Mouse (Mus musculus) Patski (cell line): ENCODE results near the gene Prkd2. TPM values are rescaled to one million over a fixed set of nuclear protein-coding genes. Genes with fewer than 3 reads are reported as not detected.

ENCODE experiments used
- ATAC-seq: fragments of 100-300 bp; one replicate; pipeline ENCODE4 v1.8.0; 2021
- CTCF ChIA-PET: fragments of 350-600 bp; sonication (Branson Sonifier 250); formaldehyde crosslinking; loops from one replicate; lab custom pipeline; 2022; ENCODE audit warnings: inconsistent platforms; lab: Charles Lee
- POLR2A ChIA-PET: fragments of 350-600 bp; sonication (Branson Sonifier 250); formaldehyde crosslinking; loops from one replicate; lab custom pipeline; 2022; ENCODE audit warnings: antibody characterized with exemption, inconsistent platforms; lab: Charles Lee
- DNase-seq: peaks from one replicate; pipeline ENCODE4 v3.0.0-alpha.2; 2011; ENCODE audit warnings: low read depth, low spot score
- H3K27me3 ChIP-seq: fragments of 371-371 bp; one replicate; pipeline ENCODE4 v1.5.1; 2021
- CTCF ChIP-seq: fragments of 100-300 bp; IDR thresholded peaks from one replicate; pipeline ENCODE4 v1.5.1; 2021
- in situ Hi-C: fragments of 300-500 bp; cut with MboI; formaldehyde crosslinking; loops from 3 replicates; pipeline ENCODE4 v1.11.1; 2018; ENCODE audit warnings: low pct_unique_long_range_greater_than_20kb, mixed read lengths
- polyA plus RNA-seq: library from polyadenylated mRNA; unstranded; gene quantifications from one replicate; pipeline ENCODE4 v1.2.3, GENCODE M21; 2021

The Prkd2 gene
- polyA plus RNA-seq, 1 experiment from 2014 or later: 15.3 TPM

DNA sequence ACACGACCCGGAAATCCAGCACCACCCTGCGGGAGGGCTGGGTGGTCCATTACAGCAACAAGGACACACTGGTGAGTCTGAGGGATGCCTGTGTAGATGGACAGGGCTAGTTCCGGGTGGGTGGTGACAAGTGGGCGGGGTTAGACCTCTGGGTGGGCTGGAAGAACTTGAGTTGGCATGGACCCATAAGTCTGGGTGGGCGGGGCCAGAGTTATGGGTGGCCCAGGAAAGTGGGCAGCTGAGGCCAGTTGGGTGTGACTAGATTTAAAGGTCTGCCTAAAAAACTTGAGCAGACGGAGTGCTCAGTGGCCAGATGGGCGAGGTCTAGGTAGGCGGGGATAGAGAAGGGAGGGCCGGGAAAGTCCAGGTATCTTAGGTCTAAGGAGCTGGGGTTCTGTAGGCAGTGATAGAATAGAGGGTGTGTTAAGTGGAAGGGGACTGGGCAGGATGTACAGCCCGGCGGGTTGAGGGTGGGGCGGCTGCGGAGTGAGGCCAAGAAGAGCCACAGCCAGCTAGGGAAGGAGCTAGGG is 10.7 kb downstream of the Prkd2 start:
- ChIA-PET CTCF (interaction anchor here (1.1 to 1.8 kb wide), 2 partner anchors 10 to 23 kb away, joined by 3 to 5 read pairs; no protein-coding TSS in a partner anchor), POLR2A (no interaction called here)
- in situ Hi-C loops: no loop called here
- no peaks in the 10 kb centered on the region for H3K27me3 ChIP-seq
- no peak for DNase-seq
- ATAC-seq: no peak
- no peak for TF ChIP-seq CTCF

GRCm38 (mm10) chr7:16858336-16858735 is 15.6 kb downstream of the Prkd2 start:
- TF ChIP-seq CTCF: peak; percentile 77
- in situ Hi-C loops: no loop called here
- DNase-seq: no peak
- ChIA-PET CTCF (no interaction called here), POLR2A (no interaction called here)
- H3K27me3 ChIP-seq: no peaks in the 10 kb centered on the region
- ATAC-seq: no peak

DNA sequence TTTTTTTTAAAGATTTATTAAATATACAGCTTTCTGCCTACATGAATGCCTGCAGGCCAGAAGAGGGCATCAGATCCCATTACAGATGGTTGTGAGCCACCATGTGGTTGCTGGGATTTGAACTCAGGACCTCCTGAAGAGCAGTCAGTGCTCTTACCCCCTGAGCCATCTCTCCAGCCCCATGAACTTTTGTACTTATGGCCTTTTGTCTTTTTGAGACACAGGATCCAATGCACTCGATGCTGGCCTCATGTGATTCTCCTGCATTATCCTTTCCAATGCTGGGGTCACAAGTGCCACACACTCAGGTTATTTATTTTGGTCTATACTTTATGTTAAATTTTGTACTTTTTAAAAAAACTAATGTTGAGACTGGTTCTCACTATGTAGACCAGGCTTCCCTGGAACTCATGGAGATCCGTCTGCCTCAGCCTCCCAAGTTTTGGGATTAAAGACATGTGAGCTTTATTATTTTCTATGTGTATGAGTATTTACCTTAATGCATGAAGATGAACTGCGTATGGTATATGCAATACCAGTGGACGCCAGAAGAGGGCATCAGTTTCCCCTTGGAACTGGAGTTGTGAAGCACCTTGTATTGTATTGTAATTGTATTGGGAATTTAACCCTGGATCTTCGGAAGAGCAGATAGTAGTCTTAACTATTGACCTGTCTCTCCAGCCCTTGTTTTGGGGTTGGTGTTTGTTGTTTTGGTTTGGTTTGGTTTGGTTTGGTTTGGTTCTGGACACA is 17.4 kb downstream of the Prkd2 start:
- in situ Hi-C loops: no loop called here
- CTCF ChIA-PET: interaction anchor here (0.6 to 2.0 kb wide), 8 partner anchors 8 to 38 kb away, joined by 3 to 6 read pairs (median 4); partner anchors contain the start of gene Prkd2
- no peaks in the 10 kb centered on the region for H3K27me3 ChIP-seq
- DNase-seq (no peak), ATAC-seq (no peak)
- peak; percentile 64 for TF ChIP-seq CTCF
- POLR2A ChIA-PET: no interaction called here

DNA sequence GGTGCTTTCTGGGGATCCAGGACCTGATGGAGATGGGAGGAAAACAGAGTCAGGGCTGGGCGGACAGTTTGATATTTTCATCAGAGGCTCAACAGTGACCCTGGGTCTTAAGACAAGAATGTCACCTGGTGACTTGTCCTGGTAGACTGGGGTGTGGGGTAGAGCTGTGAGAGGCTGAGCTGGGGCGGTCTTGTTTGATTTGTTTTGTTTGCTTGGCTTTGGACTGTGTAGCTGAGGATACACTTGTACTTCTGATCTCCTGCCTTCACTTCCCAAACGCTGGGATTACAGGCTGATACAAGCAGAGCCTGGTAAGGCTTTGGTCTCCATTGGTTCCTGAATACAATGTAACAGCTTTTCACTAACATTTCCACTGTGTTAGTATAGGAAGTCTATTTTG is 24.8 kb downstream of the Prkd2 start:
- DNase-seq (no peak), ATAC-seq (no peak)
- no peaks in the 10 kb centered on the region for H3K27me3 ChIP-seq
- ChIA-PET CTCF (interaction anchor here (0.9 kb wide), 1 partner anchor 46 kb away, joined by 3 read pairs; no protein-coding TSS in a partner anchor), POLR2A (no interaction called here)
- in situ Hi-C loops: no loop called here
- no peak for TF ChIP-seq CTCF

- CTCF ChIA-PET: interaction anchor here (0.9 to 1.1 kb wide), 2 partner anchors 22 to 44 kb away, joined by 4 read pairs; partner anchors contain the start of gene Gng8
- ATAC-seq (no peak), DNase-seq (no peak)
- H3K27me3 ChIP-seq: no peaks in the 10 kb centered on the region
- in situ Hi-C loops: no loop called here
- TF ChIP-seq CTCF: no peak
- POLR2A ChIA-PET: no interaction called here
These were observed 26.8 kb downstream of the Prkd2 start for GRCm38 (mm10) chr7:16869497-16869896.

GRCm38 (mm10) chr7:16871600-16871999 is 28.9 kb downstream of the Prkd2 start:
- ATAC-seq (no peak), DNase-seq (no peak)

GRCm38 (mm10) chr7:16872478-16872877 is 29.8 kb downstream of the Prkd2 start:
- ATAC-seq: no peak
- in situ Hi-C loops: no loop called here
- DNase-seq: no peak
- ChIA-PET CTCF (interaction anchor here (1.7 kb wide), 1 partner anchor 10 kb away, joined by 5 read pairs; no protein-coding TSS in a partner anchor), POLR2A (no interaction called here)
- TF ChIP-seq CTCF: no peak
- no peaks in the 10 kb centered on the region for H3K27me3 ChIP-seq

More at GRCm38 (mm10) chr7:16871600-16871999, 28.9 kb downstream of the Prkd2 start:
- in situ Hi-C loops: no loop called here
- ChIA-PET POLR2A (no interaction called here), CTCF (interaction anchor here (1.7 kb wide), 1 partner anchor 9 kb away, joined by 5 read pairs; no protein-coding TSS in a partner anchor)
- no peak for TF ChIP-seq CTCF
- no peaks in the 10 kb centered on the region for H3K27me3 ChIP-seq

- CTCF ChIA-PET: interaction anchor here (0.6 to 2.2 kb wide), 12 partner anchors 11 to 143 kb away, joined by 3 to 17 read pairs (median 6); partner anchors contain the start of genes Calm3 and Gng8
- ATAC-seq: no peak
These were observed 30.7 kb downstream of the Prkd2 start for GRCm38 (mm10) chr7:16873392-16873791.

GRCm38 (mm10) chr7:16874190-16874589 is 31.5 kb downstream of the Prkd2 start:
- in situ Hi-C loops: no loop called here
- POLR2A ChIA-PET: no interaction called here
- ATAC-seq: peak; percentile 32
- peak; percentile 97 for TF ChIP-seq CTCF
- no peaks in the 10 kb centered on the region for H3K27me3 ChIP-seq
- peak; percentile 37 for DNase-seq
- CTCF ChIA-PET: interaction anchor here (0.6 to 2.2 kb wide), 15 partner anchors 10 to 142 kb away, joined by 3 to 17 read pairs (median 5); partner anchors contain the start of genes Calm3 and Gng8

More at GRCm38 (mm10) chr7:16873392-16873791, 30.7 kb downstream of the Prkd2 start:
- POLR2A ChIA-PET: no interaction called here
- no peak for TF ChIP-seq CTCF
- in situ Hi-C loops: no loop called here
- no peak for DNase-seq
- no peaks in the 10 kb centered on the region for H3K27me3 ChIP-seq

DNA sequence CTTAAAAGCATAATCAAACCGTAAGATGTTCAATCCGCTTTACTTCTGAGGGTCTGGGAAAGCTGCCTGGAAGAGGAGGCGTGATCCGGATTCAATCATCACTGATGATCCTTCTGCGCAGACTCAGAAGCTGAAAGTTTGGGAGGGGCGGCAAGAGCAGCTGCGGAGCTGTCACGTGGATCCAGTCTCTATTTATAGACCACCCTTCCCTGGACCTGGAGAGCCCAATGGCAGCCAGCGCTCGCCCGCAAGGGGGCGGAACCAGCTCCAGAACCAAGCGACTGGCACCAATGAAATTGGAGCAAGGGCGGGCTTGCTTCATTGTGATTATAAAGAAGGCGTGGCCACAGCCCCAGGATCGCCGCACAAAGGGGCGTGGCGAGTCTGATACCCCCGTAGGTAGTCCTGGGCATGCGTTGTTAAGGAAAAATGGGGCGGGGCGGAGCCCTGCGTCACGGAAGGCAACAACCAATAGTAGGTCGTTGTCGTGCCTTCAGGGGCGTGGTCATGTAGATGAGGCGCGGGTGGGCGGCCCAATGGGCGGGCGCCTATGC is 32.1 kb downstream of the Prkd2 start:
- no peak for TF ChIP-seq CTCF
- peak; percentile 98 for DNase-seq
- ChIA-PET POLR2A (no interaction called here), CTCF (interaction anchor here (0.7 to 2.2 kb wide), 14 partner anchors 10 to 141 kb away, joined by 3 to 17 read pairs (median 6); partner anchors contain the start of gene Gng8)
- in situ Hi-C loops: no loop called here
- H3K27me3 ChIP-seq: no peaks in the 10 kb centered on the region
- peak; percentile 92 for ATAC-seq

- ATAC-seq (no peak), DNase-seq (no peak)
- H3K27me3 ChIP-seq: no peaks in the 10 kb centered on the region
- no peak for TF ChIP-seq CTCF
- ChIA-PET POLR2A (no interaction called here), CTCF (interaction anchor here (0.7 to 2.2 kb wide), 7 partner anchors 9 to 42 kb away, joined by 3 to 17 read pairs (median 11); partner anchors contain the start of gene Gng8)
- in situ Hi-C loops: no loop called here
These were observed 32.4 kb downstream of the Prkd2 start, which contains the start of gene Dact3 for GRCm38 (mm10) chr7:16875310-16875325. Dact3 (plus strand) TSS chr7:16875317.
